Mouse (Mus musculus): ENCODE results near the gene Rbm42.

Rbm42 gene

DNA sequence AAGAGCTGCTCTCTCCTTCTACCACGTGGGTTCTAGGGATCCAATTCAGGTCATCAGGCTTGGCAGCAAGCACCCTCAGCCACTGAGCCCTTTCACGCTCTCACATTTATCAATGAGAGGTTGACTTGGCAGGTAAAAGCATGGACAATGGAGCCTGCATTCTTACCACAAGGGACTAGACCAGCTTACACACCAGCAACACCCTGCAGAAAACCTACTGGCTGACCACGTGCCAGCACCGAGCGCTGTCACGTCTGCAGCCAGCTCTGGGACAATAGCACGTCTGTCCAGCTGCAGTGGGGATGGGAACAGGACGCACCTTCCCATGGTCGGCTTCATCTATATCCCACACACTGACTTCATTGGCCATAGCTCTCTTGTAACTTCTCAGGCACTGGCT, 31.5 kb downstream of the Rbm42 start:
- DNase-seq (ENCODE audit: low spot score in 2 of 2), result no peak

DNA sequence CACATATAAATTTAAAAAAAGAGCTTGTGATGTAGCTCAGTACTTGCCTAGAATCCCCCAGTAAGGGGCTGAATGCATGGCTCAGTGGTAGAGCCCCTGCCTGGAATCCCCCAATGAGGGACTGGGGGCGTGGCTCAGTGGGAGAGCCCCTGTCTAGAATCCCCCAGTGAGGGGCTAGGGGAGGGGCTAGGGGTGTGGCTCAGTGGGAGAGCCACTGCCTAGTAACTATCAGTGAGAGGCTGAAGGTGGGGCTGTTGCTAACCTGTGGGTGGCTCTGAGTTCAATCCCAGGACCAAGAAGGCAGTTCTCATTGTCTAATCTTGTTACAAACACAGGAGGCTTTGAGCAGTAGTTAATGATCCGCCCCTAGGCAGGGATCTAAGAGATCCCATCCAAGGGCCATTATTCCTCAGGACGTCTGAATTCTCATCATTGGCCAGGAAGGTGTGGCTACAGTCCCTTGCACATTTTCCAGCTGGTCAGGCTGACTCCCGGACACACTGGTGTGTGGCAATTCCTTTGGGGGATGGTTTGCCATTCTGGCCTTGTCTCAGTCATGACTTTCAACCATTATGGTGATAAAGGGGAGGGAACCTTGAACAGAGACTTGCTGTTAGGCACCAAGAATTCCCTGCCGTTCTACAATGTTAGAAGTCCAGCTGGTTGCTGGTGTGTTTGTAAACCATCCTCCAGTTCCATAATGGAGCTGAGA, 34.9 kb downstream of the Rbm42 start:
- DNase-seq (ENCODE audit: low spot score in 2 of 2), result no peak

DNA sequence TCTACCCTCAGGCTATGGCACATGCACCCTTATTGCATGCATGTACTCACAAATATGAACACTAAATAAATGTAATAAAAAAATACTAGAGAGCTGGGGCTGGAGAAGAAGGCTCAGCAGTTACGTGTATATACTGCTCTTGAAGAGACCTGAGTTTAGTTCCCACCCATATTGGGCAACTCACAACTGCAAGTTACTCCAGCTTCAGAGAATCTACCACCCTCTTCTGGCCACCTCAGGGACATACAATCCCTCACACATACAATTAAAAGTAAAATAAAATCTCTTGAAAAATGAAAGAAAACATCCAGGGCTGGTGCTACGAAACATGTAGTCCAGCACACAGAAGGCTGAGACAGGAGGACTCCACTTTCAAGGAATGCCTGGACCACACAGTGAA, 35.7 kb downstream of the Rbm42 start:
- DNase-seq (ENCODE audit: low spot score in 2 of 2), result no peak

DNA sequence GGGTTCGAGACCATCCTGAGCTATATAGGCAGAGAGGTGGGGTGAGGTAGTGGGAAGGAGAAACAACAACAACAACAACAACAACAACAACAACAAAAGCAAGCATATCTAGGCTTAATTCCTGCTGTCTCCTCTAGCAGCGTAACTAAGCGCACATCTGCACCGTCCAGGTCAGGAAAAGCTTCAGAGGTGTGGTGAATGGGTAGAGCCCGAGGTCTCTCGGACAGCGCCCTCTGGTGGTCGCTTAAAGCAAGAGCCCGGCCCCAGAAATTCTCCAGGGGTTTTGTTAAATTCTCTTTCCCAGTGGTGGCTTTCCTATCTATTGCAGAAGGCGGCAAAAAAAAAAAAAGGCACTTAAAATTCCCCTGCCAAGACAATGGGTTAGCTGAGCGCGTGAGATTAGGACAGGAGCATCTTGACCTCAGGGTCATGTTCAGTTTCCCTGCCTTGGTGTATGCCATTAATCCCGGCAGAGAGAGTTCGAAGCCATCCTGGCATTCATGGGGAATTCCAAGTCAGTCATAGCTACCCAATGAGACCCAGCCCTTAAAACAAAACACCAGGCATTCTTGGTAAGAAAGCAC, 36.5 kb downstream of the Rbm42 start:
- peak; percentile 28 to 29 for DNase-seq (ENCODE audit: low spot score in 2 of 2)

DNA sequence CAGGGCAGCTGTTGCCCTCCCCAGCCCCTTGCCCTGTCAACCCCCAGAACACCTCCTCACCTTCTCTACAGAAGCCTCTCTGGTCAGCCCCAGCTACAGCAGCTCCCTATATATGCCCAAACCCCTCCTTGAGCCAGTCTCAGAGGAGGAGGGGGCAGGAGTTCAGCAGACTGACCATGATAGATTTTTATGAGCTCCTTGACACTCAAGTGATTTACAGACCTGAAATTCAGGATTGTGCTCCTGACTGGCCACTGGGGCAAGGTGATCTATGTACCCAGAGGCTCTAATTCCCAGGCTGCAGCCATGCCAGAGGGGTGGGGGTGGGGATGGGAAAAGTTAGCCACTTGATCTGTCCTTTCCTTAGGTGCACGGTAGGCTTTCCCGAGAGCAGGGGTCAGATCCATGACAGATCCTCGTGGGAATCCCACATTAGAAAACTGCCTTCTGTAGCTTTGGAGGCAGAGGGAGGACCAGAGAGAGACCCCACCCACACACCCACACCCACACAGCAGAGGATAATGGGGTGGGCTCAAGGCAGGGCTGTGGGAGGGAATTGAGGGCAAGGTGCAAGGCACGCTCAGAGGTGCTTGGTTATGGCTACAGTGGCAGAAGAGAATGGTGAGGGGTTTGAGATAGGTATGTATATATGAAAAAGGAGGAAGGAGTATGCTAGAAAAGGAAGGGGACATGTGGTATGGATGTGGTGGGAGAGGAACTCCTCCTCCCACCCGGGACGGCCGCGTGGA, 37.3 kb downstream of the Rbm42 start, which contains the start of gene Upk1a:
Gene Upk1a (minus strand): TSS at position 194 of the 749 bp plus-strand sequence.
- no peak for DNase-seq (ENCODE audit: low spot score in 2 of 2)

DNA sequence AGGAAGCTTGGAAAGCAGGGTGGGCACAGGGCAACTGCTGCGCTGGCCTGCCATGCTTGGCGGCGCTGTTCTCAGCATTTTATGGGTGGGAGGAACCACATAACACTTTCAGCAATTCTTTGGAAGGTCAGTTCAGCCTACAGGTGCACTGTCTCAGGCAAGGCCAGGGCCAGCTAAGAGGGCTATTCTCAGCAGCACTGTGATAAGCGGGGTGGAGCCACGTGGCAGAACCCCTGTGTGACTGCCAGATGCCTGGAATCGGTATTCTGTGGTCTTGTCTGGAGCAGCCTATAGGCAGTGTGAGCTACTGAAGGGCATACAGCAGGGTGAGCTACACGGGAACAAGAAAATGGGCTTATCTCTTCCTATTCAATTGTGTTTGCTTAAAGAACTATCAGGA, 40.1 kb downstream of the Rbm42 start:
- DNase-seq (ENCODE audit: low spot score in 2 of 2), result no peak

DNA sequence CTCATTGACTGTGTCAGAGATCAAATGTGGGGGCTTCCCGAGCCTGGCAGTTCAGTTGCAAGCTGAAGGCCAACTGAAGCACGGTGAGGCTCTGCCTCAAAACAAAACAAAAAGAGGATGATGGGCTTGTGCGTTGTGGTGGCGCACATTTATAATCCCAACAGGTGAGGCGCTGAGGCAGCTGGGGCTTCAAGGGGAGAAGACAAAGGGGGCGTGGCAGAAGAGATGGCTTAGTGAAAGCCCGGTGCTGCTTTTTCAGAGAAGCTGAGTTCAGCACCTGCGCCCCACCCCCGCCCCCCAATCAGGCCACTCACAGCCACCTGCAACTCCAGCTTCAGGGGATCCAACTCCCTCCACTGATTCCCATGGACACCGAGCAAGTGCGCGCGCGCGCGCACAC, 41.6 kb downstream of the Rbm42 start:
- no peak for DNase-seq (ENCODE audit: low spot score in 2 of 2)

DNA sequence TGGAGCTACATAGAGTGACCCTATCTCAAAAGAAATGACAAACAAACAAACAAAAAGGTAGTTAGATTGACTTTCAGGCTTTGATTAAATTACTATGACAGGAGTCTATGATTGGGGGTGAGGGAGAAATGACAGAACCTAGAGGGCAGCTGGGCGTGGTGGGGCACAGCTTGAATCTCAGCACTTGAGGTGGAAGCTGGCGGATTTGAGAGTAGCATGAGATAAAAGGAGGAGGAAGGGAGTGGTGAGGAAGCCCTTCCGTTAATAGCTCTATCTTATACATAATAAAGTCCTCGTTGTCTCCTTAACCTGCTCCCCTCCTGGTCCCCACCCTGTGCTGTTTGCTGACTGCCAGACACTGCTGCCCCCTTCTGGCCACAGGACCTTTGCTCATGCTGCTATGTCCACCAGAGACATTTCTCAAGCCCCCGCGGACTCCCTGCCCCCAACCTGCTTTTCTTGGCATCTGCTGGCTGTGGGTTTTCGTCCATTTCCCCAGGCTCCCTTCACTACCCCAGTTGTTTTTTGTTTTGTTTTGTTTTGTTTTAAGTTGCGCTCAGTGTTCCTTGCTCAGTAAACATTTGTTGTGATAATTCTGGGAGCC, 42.3 kb downstream of the Rbm42 start:
- peak in 1 of 2 experiments; percentile 21 for DNase-seq (ENCODE audit: low spot score in 2 of 2)

DNA sequence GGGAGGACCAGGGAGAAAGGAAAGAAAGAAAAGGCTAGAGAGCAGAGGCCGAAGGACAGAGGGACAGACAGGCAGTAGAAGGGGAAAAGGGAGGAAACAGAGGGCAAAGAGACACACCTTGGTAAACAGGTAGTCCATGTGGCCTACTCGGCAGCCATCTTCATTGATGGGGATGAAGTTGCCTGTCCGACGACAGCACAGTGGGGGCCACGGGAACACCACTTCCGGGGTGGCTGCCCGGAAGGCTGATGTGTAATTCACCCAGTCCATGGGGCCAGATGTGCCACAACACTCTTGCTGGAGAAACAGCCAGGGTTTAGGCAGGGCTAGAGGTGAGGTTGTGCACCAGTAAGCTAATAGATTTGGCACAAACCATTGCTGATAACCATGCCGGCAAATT, 45.2 kb downstream of the Rbm42 start:
- no peak for DNase-seq (ENCODE audit: low spot score in 2 of 2)

DNA sequence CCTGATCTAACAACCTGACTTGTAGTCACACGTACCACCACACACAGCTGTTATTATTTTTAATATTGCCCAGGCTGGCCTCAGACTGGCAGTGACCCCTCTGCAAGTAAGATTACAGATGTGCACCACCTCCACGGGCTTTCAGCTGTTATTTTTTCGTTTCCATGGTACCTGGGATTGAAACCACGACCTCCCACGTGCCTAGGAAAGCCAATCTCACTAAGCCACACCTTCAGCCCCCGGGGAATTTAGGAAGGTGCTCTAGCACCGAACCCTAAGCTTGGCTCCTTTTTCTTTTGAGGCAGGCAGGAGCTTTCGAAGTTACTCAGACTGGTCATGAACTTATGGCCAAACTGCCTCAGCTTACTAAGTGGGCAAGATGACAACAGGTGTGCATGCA, 45.7 kb downstream of the Rbm42 start:
- DNase-seq (ENCODE audit: low spot score in 2 of 2), result no peak

DNA sequence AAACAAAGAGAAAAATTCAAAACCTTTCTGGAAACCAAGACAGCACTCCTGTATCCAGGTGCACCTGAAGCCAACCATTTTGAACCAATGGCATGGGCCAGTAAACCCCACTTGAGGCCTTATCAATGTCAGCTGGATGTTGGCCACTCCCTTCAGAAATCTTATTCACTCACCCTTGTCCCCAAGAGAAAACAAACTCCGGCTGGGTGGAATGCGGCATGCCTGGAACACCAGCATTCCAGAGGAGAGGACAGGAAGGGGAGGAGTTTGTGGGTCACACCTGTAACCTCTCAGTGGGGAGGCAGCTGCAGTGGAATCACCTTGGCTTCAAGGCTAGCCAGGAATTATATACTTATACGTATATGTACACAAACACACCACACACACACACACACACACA, 47.5 kb downstream of the Rbm42 start:
- DNase-seq (ENCODE audit: low spot score in 2 of 2), result no peak

DNA sequence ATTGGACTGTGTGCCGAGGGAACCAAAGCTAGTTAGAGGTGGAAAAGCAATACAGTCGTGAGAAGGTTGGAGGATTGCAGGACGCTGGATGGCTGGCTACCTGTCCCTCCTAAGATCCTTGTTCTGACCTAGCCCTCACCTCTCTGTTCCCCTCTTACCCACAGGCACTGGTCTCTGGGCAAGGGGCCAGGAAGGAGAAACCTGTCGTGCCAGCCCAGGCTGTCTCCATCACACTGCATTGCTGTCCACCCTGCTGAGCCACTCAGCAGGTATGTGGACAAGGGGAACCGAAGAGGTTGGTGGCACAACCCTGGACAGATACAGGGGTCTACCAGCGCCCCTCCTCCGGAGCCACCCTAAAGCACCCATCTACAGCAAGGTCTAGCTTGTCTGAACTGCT, 49.5 kb downstream of the Rbm42 start:
- DNase-seq (ENCODE audit: low spot score in 2 of 2), result no peak

DNA sequence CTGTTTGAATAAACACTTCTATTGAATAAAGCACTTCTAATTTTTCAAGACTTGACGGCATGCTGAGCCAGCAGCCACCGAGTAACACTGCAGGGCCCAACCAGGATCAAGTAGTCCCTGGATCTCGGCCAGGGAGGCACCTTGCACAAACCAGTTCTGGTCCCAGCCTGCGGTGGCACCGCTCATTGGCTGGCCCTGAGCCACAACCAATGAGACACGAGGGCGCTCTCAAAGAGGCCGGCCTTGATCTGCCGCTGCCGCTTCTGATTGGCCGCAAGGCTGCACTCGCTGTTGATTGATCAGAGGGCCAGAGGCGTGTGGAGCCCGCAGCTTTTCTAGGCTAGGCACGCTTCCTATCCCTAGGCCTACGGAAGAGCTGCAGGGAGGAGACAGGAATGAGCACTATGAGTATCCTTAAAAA, 50.2 kb downstream of the Rbm42 start:
- peak; percentile 74 to 82 for DNase-seq (ENCODE audit: low spot score in 2 of 2)

DNA sequence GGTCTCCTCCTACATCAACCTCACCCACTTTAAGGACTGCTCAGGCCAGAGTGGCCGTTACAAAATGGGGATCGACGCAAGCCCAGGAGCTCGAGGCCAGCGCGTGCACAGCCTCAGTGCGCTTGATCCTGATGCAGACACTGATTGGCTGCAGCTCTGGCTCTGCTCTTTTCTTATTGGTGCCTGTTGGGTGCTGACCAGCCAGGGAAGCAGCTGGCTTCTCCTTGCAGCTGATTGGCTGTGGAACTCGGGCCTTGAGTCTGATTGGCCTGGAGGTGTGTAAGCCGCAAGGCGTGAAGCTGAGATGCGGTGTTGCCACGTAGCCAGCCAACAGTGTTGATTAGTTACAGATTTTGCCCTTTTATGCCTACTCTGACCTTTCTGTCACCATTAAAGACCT, 51.3 kb downstream of the Rbm42 start, which contains the start of gene Zbtb32:
Gene Zbtb32 (minus strand): TSS at position 124 of the 400 bp plus-strand sequence.
- DNase-seq (ENCODE audit: low spot score in 2 of 2), result no peak

DNA sequence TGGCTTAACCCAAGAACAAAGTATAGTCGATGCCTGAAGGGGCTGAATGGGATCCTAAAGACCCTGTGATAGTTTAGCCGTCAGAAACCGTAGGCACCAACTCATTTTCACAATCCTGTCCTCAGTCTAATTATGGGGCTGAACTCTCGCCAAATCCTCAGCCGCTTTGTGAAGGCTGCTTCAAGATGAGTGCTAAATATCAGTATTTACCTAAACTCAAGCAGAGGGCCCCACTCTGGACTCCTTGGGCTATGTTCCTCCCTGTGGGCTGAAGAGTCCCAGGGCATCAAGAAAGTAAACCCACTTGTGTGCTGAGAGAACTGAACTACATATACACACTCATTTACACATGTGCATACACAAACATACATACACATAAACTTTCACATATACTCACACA, 53.3 kb downstream of the Rbm42 start:
- no peak for DNase-seq (ENCODE audit: low spot score in 2 of 2)

DNA sequence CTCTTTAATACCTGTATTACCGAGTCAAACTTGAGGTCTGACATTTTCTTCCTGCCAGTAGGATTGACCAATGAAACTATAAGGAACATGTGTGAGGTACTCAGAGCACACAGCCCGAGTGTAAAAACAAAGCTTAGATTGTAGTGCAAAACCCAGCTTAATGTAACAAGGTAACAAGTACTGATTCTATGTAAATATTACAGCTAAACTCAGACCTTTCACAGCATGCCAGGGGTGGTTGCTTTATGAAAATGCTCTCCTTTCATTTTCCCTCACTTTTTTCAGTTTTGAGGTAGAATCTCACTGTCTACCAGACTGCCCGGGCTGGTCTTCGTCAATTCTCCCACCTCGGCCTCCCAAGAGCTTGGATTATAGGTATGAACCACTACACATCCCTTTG, 54.0 kb downstream of the Rbm42 start:
- no peak for DNase-seq (ENCODE audit: low spot score in 2 of 2)

DNA sequence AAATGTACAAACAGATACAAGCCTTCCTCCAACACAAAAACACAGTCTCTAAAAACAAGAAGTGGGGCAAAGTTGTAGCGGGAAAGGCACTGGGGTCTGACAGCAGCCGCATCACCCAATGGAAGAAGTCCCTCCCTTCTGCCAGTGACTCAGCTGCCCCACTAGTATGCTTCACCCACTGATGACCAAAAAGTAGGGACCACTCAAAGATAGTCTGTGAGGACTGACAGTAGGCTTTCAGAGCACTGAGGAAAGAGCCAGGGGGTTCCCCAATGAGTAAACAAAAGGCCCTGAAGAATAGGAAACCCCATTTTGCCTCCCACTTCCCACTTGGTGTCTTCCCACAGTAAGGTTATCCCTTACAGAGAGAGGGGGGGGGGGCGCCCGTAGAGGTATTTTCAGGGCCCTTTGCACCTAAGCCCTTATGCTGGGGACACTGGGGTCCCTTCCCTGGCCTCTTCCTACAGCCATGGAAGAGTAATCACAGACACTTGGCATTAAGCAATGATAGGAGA, 55.5 kb downstream of the Rbm42 start:
- DNase-seq (ENCODE audit: low spot score in 2 of 2), result no peak

DNA sequence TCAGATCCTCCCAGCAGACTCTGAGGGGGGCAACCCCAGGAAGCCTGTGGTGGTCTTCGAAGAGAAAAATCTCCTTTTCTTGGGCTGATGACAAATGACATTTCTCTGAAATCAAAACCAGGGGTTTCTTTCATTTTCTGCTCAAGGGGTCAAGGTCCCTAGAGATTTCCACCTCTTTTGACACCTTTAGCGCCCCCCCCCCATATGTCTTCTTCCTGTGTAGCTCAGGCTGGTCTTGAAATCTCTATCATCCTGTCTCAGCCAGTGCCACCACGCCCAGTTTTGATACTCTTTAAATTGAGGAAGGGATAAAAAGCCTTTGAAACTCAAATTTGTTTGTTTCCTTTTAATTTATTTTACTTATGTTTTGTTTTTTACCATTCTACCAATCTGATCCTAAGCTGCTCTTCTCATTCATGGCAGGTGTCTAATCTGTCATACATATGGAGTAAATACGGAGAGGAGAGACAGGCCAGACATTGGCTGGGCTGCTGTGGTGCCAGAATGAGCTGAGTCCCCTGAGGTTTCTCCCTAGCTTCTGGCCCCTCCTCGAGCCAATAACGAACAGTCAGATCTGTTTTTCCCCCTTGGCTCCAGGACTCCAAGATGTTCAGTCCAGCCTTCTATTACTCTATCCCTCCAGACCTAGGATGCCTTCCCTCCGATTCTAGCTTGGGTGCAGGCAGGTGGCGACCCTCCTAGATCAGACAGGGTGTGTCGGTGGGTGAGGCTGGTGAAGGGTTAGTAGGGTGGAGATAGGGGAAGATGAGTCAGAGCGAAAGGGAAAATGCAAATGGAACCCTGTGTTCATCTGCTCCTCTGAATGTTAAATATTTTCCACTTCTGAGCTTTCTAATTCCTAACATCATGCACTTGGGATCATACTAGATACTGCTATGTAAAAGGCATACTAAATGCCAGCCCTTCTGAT, 56.3 kb downstream of the Rbm42 start:
- DNase-seq (ENCODE audit: low spot score in 2 of 2), result no peak

DNA sequence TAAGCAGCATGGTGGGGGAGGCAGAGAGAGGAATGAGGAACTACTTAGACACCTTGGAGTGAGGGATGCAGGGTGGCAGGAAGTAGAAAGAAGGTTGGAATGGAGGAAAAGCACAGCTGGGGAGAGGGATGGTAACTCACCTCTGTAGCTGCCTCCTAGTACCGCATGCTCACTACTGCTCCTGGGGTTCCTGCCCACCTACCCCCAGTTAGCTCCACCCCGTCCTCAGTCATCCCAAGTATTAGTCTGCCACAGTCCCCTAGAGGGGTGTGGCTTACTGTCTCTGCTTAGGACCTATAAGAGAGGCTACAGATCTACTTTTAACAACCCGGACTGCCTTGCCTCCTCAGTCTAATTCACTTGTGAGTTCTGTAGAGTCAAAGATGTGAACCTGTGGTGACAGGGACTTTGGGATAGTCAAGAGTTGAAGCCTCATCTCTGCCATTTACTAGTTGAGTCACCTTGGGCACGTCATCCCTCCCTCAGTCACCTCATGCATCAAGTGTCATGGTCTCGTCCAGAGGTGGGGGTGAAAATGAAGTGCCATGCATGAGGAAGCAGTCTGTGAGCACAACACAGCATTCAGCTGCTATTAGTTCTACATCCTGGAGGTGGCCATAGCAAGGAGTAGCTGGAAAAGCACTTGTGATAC, 57.2 kb downstream of the Rbm42 start:
- no peak for DNase-seq (ENCODE audit: low spot score in 2 of 2)

DNA sequence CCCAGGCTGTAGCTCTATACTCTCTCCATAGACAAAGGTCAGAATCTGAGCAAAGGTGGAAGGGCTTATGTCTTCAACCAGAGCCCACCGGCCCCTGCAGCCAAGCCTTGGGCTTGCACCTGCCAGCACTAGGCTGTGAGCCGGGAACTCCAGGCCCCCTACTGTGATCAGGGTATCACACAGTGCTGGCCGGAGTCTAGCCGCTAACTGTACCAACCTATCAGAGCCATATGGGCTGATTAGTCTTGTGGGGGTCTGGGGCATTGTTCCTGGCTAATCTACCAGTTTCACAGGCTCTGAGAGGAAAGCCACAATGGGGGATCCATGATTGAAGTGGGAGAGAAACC, 58.5 kb downstream of the Rbm42 start:
- no peak for DNase-seq (ENCODE audit: low spot score in 2 of 2)

All from frontal cortex, postnatal 25 days (tissue).